In genomic region chr10:69690131-69690960, GRCm38 (mm10) we compare ENCODE assay signal across 9 mouse cellular contexts.
DNase-seq lines count a peak whose midpoint lies in the region; ATAC-seq lines count a peak whose summit lies in the region.
"Had no signal": no experiment of that assay in that cellular context is flagged by ENCODE, and none has a peak within 500 bp of the region (broad histone marks: within the 10 kb centered on the region; RNA-seq: fewer than 3 reads in every experiment).

No protein-coding gene starts in this region.

- ATAC-seq in heart, embryonic 12.5 days (ENCODE audit: insufficient number of reproducible peaks, low FRiP score): no peak
- peak; percentile 72 for ATAC-seq in hindbrain, embryonic 11.5 days (ENCODE audit: low FRiP score)
- no peak for ATAC-seq in limb, embryonic 15.5 days (ENCODE audit: insufficient number of reproducible peaks, low FRiP score, low TSS enrichment, low read depth)
- ATAC-seq in megakaryocyte-erythroid progenitor cell, adult 5-6 weeks (replicated peaks; ENCODE audit: low FRiP score, low TSS enrichment, poor library complexity, severe bottlenecking): no peak

- H3K9ac ChIP-seq in heart, embryonic 12.5 days: peak overlapping the region; percentile 56; the same call in 1 of the 2 replicates
- H3K9ac ChIP-seq in hindbrain, embryonic 11.5 days (ENCODE audit: low read depth, low read length): no peak overlapping the region
- no peak overlapping the region for H3K9ac ChIP-seq in limb, embryonic 15.5 days

- no peak for DNase-seq in heart, adult 8-10 months (ENCODE audit: low spot score)
- DNase-seq in cerebellum, adult 9-10 months: peak; percentile 82
- DNase-seq in hindbrain, embryonic 11.5 days (ENCODE audit: low spot score): peak; percentile 29
- DNase-seq in urinary bladder, adult 18-20 months (ENCODE audit: low spot score in 2 of 2): no peak
- no peak for DNase-seq in spleen, postnatal 36 days (ENCODE audit: low spot score in 2 of 2)

- no peaks in the 10 kb centered on the region for H3K27me3 ChIP-seq in heart, embryonic 12.5 days (replicated peaks)
- H3K27me3 ChIP-seq in hindbrain, embryonic 11.5 days (ENCODE audit: control insufficient read depth, insufficient read depth, low read length): no peaks in the 10 kb centered on the region
- H3K27me3 ChIP-seq in limb, embryonic 15.5 days: no peaks in the 10 kb centered on the region
- H3K27me3 ChIP-seq: CH12.LX had no signal

- no peaks in the 10 kb centered on the region for H3K9me3 ChIP-seq in heart, embryonic 12.5 days (replicated peaks)
- no peaks in the 10 kb centered on the region for H3K9me3 ChIP-seq in hindbrain, embryonic 11.5 days (ENCODE audit: control insufficient read depth, low read length)
- H3K9me3 ChIP-seq in limb, embryonic 15.5 days: no peaks in the 10 kb centered on the region

- H3K4me1 ChIP-seq in heart, embryonic 12.5 days (replicated peaks): peaks cover 13% of the 10 kb centered on the region
- H3K4me1 ChIP-seq in hindbrain, embryonic 11.5 days (replicated peaks; ENCODE audit: control insufficient read depth, insufficient read depth, low read length): no peaks in the 10 kb centered on the region
- 0 out of 2 replicates have a peak, but pooled peaks cover 3% of the 10 kb centered on the region for H3K4me1 ChIP-seq in limb, embryonic 15.5 days

- no peak overlapping the region for H3K27ac ChIP-seq in heart, embryonic 12.5 days (ENCODE audit: poor library complexity, severe bottlenecking)
- 0 out of 2 replicates have a peak overlapping the region, but pooled peaks have one; percentile 36 for H3K27ac ChIP-seq in hindbrain, embryonic 11.5 days (ENCODE audit: low read depth, low read length)
- H3K27ac ChIP-seq in limb, embryonic 15.5 days: no peak overlapping the region

- H3K4me2 ChIP-seq in heart, embryonic 12.5 days: peak overlapping the region; percentile 68
- H3K4me2 ChIP-seq in hindbrain, embryonic 11.5 days (replicated peaks; ENCODE audit: low read depth, low read length): peak overlapping the region; percentile 29; the same call in 1 of the 2 replicates
- peak overlapping the region; percentile 34; the same call in 1 of the 2 replicates for H3K4me2 ChIP-seq in limb, embryonic 15.5 days

- no peaks in the 10 kb centered on the region for H3K36me3 ChIP-seq in heart, embryonic 12.5 days
- no peaks in the 10 kb centered on the region for H3K36me3 ChIP-seq in hindbrain, embryonic 11.5 days (ENCODE audit: control insufficient read depth, insufficient read depth, low read length)
- H3K36me3 ChIP-seq in limb, embryonic 15.5 days: no peaks in the 10 kb centered on the region

- 20% methylated on average over 12 of the region's 12 CpGs for WGBS in heart, embryonic 12.5 days
- 24% methylated on average over 12 of the region's 12 CpGs for whole genome bisulfite sequencing in hindbrain, embryonic 11.5 days
- WGBS in limb, embryonic 15.5 days: 12% methylated on average over 12 of the region's 12 CpGs

- peak overlapping the region; percentile 27 for H3K4me3 ChIP-seq in heart, embryonic 12.5 days
- H3K4me3 ChIP-seq in hindbrain, embryonic 11.5 days (ENCODE audit: low read depth, low read length): no peak overlapping the region
- H3K4me3 ChIP-seq in limb, embryonic 15.5 days: peak overlapping the region; percentile 11; the same call in 1 of the 2 replicates

Comparison
In these comparisons a context has a peak if more than half of its experiments do, and no peak if none do; other contexts are left out.
1. DNase-seq: peak in cerebellum, adult 9-10 months (single experiment) and hindbrain, embryonic 11.5 days (single experiment); none in heart, adult 8-10 months (single experiment), urinary bladder, adult 18-20 months (0 of 2) and spleen, postnatal 36 days (0 of 2).
2. Peak in every context shown above with its lines, with median percentiles within 50 percentile points of each other: H3K4me2 ChIP-seq.